Mouse (Mus musculus) erythroblast, embryonic 14.5 days (primary cell): Measurements from ENCODE around the gene Hist2h3c2. TPM values are rescaled to one million over a fixed set of nuclear protein-coding genes. Genes with fewer than 3 reads are reported as not detected.

Source experiments
- H3K27me3 ChIP-seq: 2 replicates; pipeline ENCODE4 v1.6.1; 2012; ENCODE audit warnings: inconsistent platforms; ENCODE audit not compliant: control insufficient read depth
- H3K36me3 ChIP-seq: 2 replicates; pipeline ENCODE4 v1.6.1; 2012; ENCODE audit warnings: mild to moderate bottlenecking, inconsistent platforms; ENCODE audit not compliant: control insufficient read depth
- H3K4me1 ChIP-seq: 2 replicates; pipeline ENCODE4 v1.6.1; 2012; ENCODE audit warnings: inconsistent platforms; ENCODE audit not compliant: control insufficient read depth
- H3K4me3 ChIP-seq: replicated peaks from 2 replicates; pipeline ENCODE3; 2012; ENCODE audit warnings: moderate library complexity, mild to moderate bottlenecking, inconsistent platforms
- H3K9me3 ChIP-seq: 2 replicates; pipeline ENCODE4 v1.6.1; 2012; ENCODE audit warnings: low read length, inconsistent platforms, mixed read lengths; ENCODE audit not compliant: control insufficient read depth
- GATA1 ChIP-seq: IDR thresholded peaks from 2 replicates; pipeline ENCODE4 v1.6.1; 2012; ENCODE audit warnings: low read length, inconsistent platforms, mixed read lengths
- TAL1 ChIP-seq: IDR thresholded peaks from 3 replicates; pipeline ENCODE4 v1.6.1; 2012; ENCODE audit warnings: low read length, inconsistent platforms, mixed read lengths
- polyA plus RNA-seq: library from polyadenylated mRNA; stranded (reverse); fragments of >175 nt; gene quantifications from 2 replicates; pipeline ENCODE4 v1.2.3, GENCODE M21; 2012

Hist2h3c2 gene
- polyA plus RNA-seq, 1 experiment, result 33.9 TPM

GRCm38 (mm10) chr3:96237335-96237903 lies 1.5 kb downstream of the Hist2h3c2 start:
- no peaks in the 10 kb centered on the region for H3K9me3 ChIP-seq
- TF ChIP-seq TAL1 (no peak), GATA1 (no peak)
- peak overlapping the region; percentile 65 for H3K4me3 ChIP-seq
- H3K36me3 ChIP-seq, result peaks cover 12% of the 10 kb centered on the region
- H3K27me3 ChIP-seq, result no peaks in the 10 kb centered on the region
- peaks cover 52% of the 10 kb centered on the region for H3K4me1 ChIP-seq

GRCm38 (mm10) chr3:96236834-96237334 lies 2.0 kb downstream of the Hist2h3c2 start:
- Histone ChIP-seq H3K4me3 (peak overlapping the region; percentile 65), H3K9me3 (no peaks in the 10 kb centered on the region), H3K36me3 (peaks cover 8% of the 10 kb centered on the region), H3K4me1 (peaks cover 52% of the 10 kb centered on the region), H3K27me3 (no peaks in the 10 kb centered on the region)
- no peak for TF ChIP-seq GATA1
- no peak for TF ChIP-seq TAL1

GRCm38 (mm10) chr3:96235836-96236235 lies 3.1 kb downstream of the Hist2h3c2 start:
- no peak for TF ChIP-seq TAL1
- TF ChIP-seq GATA1, result no peak
- H3K27me3 ChIP-seq, result no peaks in the 10 kb centered on the region
- peaks cover 2% of the 10 kb centered on the region; the same call in 1 of the 2 replicates for H3K36me3 ChIP-seq
- no peaks in the 10 kb centered on the region for H3K9me3 ChIP-seq
- peaks cover 49% of the 10 kb centered on the region for H3K4me1 ChIP-seq
- peak overlapping the region; percentile 65 for H3K4me3 ChIP-seq

DNA sequence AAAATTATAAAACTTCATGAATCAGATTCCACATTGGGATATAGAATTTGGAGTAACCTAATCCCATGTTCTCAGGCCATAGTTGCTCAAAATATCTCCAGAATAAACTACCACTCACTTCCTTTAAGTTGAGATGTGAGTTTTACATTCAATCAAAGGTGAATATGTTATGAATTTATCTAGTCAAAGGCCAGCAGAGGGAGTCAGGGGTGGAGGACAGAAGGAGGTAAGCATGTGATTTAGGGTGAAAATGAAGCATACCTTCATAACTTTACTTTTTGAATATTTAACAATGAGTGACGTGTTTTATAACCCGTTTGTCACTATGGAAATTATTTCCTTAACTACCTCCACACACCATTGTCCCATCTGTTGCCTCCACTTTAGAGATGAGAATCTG lies 4.0 kb downstream of the Hist2h3c2 start:
- H3K4me1 ChIP-seq, result peaks cover 44% of the 10 kb centered on the region
- peaks cover 2% of the 10 kb centered on the region; the same call in 1 of the 2 replicates for H3K36me3 ChIP-seq
- H3K9me3 ChIP-seq, result no peaks in the 10 kb centered on the region
- TF ChIP-seq GATA1 (no peak), TAL1 (no peak)
- H3K27me3 ChIP-seq, result no peaks in the 10 kb centered on the region
- H3K4me3 ChIP-seq, result peak overlapping the region; percentile 65

DNA sequence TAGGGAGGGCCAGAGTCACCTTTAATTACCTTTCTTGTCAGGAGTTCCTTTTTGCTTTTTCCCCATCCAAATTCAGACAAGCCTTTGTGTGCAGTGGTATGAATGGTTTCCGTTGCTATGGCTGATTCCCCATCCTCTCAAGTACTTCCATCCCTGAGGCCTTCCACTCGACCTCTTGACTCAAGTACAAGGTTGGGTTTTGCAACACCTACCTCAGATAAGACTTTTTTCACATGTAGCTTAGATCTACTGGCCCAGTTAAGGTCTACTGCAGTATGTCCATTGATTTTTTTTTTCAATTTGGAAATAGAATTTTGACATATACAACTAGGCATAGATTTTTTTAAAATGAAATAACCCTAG lies 7.2 kb downstream of the Hist2h3c2 start:
- Histone ChIP-seq H3K36me3 (peaks cover 19% of the 10 kb centered on the region), H3K4me3 (no peak overlapping the region), H3K4me1 (peaks cover 41% of the 10 kb centered on the region), H3K9me3 (no peaks in the 10 kb centered on the region), H3K27me3 (no peaks in the 10 kb centered on the region)
- TF ChIP-seq TAL1 (no peak), GATA1 (no peak)

- peaks cover 42% of the 10 kb centered on the region for H3K4me1 ChIP-seq
- peaks cover 22% of the 10 kb centered on the region for H3K36me3 ChIP-seq
- no peaks in the 10 kb centered on the region for H3K9me3 ChIP-seq
- TF ChIP-seq TAL1 (no peak), GATA1 (no peak)
- H3K27me3 ChIP-seq, result no peaks in the 10 kb centered on the region
- H3K4me3 ChIP-seq, result no peak overlapping the region
Observed at GRCm38 (mm10) chr3:96230910-96231757, 7.8 kb downstream of the Hist2h3c2 start.

DNA sequence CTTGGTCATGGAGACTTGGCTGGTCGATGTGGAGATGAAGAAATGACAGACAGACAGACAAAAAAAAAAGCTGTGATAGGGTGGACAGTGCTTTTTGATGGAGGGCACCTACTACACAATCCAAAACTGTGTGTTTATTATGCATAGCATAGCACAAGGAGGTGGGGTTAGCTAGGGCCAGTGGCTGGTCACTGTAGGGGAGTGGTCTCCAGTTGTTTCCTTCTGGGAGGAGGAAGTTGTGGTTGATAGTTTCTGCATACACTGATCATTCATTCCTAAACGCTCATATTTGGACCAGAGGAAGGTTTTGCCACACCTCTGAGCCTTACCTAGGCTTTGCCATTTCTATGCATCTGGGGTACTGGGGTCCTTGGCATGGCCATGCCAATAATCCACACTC lies 8.5 kb downstream of the Hist2h3c2 start:
- TF ChIP-seq GATA1, result no peak
- no peak for TF ChIP-seq TAL1
- no peak overlapping the region for H3K4me3 ChIP-seq
- H3K9me3 ChIP-seq, result no peaks in the 10 kb centered on the region
- H3K27me3 ChIP-seq, result no peaks in the 10 kb centered on the region
- peaks cover 26% of the 10 kb centered on the region for H3K36me3 ChIP-seq
- H3K4me1 ChIP-seq, result peaks cover 43% of the 10 kb centered on the region

GRCm38 (mm10) chr3:96228828-96229227 lies 10.1 kb downstream of the Hist2h3c2 start:
- Histone ChIP-seq H3K4me3 (no peak overlapping the region), H3K36me3 (peaks cover 42% of the 10 kb centered on the region), H3K9me3 (no peaks in the 10 kb centered on the region), H3K27me3 (no peaks in the 10 kb centered on the region), H3K4me1 (peaks cover 53% of the 10 kb centered on the region)
- TF ChIP-seq GATA1 (no peak), TAL1 (no peak)
